Mouse (Mus musculus) bone marrow, adult 2 months (tissue): Measurements from ENCODE around the gene Notch1.

Experiments used
- CTCF ChIP-seq: fragments of 200-500 bp; IDR thresholded peaks from 2 replicates; pipeline ENCODE4 v1.5.1; 2011; ENCODE audit warnings: low read length, control low read depth; ENCODE audit not compliant: control insufficient read depth, insufficient read depth
- POLR2A ChIP-seq: fragments of 200-500 bp; IDR thresholded peaks from 2 replicates; pipeline ENCODE4 v1.6.1; 2011; ENCODE audit warnings: low read depth, mild to moderate bottlenecking, control low read depth, low read length, borderline replicate concordance; ENCODE audit not compliant: control insufficient read depth

DNA sequence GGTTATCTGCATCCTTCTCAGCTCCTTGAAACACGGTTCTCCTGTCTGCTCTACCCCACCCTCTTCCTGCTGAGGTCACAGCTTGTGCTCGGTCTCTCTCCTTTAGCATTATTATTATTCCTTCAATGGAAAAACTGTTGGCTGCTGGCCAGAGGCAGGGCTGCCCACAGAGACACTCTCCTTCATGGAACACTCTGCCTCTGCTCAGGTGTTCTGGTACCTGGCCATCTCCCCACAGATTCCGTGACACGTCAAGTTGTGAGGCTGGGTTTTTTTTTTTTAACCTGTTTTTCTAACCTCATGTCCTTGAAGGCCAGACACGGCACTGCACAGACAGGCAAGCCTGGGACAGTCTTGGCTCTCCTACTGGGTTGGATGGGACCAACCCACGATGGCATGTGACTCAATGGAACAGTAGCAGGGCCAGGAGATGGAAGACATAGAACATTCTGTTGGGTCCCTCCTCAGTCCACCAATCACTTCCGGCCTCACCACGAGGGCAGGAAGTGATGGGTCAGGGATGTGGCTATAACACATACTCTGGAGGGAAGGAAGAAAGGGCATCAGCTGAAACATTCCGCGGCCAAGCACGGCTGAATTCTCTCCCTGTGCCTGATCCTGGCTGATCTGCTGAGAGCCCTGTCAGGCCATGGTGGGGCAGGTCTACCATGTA lies 18.5 kb downstream of the Notch1 start:
- TF ChIP-seq POLR2A (no peak), CTCF (no peak)
